Mouse (Mus musculus) cerebellum, adult (tissue): ENCODE data around the gene Rgs5.

Source experiments
- ATAC-seq: cut with Nextera tagmentation; 2 replicates; pipeline ENCODE4 v1.9.2; 2017; ENCODE audit warnings: mild to moderate bottlenecking, moderate library complexity, mixed read lengths; ENCODE audit not compliant: insufficient number of reproducible peaks, low FRiP score, low TSS enrichment

The Rgs5 gene

GRCm38 (mm10) chr1:169704395-169705087 is 49.2 kb downstream of the Rgs5 start:
- ATAC-seq: no peak

DNA sequence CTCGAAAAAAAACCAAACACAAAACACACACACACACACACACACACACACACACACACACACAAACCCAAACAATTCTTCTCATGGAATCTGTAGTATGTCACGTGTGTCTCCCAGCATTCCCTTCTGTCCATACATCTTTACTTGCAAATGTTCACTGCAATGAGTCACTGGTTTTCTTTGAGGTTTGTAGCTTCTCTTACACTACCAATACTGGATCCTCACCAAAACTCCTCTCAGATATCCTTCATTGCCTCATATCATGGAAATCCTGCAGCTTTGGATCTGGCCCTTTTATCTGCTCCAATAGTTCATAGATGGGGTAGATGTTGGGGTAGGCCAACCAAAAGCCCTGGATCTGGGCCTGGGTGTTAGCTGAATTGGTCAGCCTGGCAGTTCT is 66.5 kb downstream of the Rgs5 start:
- no peak for ATAC-seq

- no peak for ATAC-seq
Observed at GRCm38 (mm10) chr1:169726319-169726718, 71.0 kb downstream of the Rgs5 start.

- ATAC-seq: no peak
Observed at GRCm38 (mm10) chr1:169730599-169731100, 75.3 kb downstream of the Rgs5 start.

GRCm38 (mm10) chr1:169736139-169736538 is 80.8 kb downstream of the Rgs5 start:
- no peak for ATAC-seq

GRCm38 (mm10) chr1:169737231-169737630 is 81.9 kb downstream of the Rgs5 start:
- ATAC-seq: no peak

GRCm38 (mm10) chr1:169741147-169741546 is 85.8 kb downstream of the Rgs5 start:
- no peak for ATAC-seq
